In genomic region chr11:35204084-35204483, GRCm38 (mm10) we compare ENCODE assay signal across 15 mouse cellular contexts.
DNase-seq lines count a peak whose midpoint lies in the region; ATAC-seq and TF ChIP-seq lines count a peak whose summit lies in the region.
"Had no signal": no experiment of that assay in that cellular context is flagged by ENCODE, and none has a peak within 500 bp of the region (broad histone marks: within the 10 kb centered on the region; RNA-seq: fewer than 3 reads in every experiment).

No protein-coding gene starts in this region.

- intact Hi-C loops in gastrocnemius, adult 2 months (cut with DNase I): no loop called here

- H3K27me3 ChIP-seq in kidney, embryonic 14.5 days (ENCODE audit: control insufficient read depth, insufficient read depth, low read length): no peaks in the 10 kb centered on the region; the same call in 1 of the 2 replicates
- no peaks in the 10 kb centered on the region for H3K27me3 ChIP-seq in hindbrain, embryonic 16.5 days (replicated peaks; ENCODE audit: control insufficient read depth, insufficient read depth, low read length)
- peaks cover 18% of the 10 kb centered on the region for H3K27me3 ChIP-seq in neural tube, embryonic 15.5 days (replicated peaks)
- H3K27me3 ChIP-seq: embryonic facial prominence, embryonic 13.5 days had no signal

- H3K4me1 ChIP-seq in kidney, embryonic 14.5 days (ENCODE audit: control insufficient read depth, insufficient read depth, low read length): peaks cover 29% of the 10 kb centered on the region
- peaks cover 6% of the 10 kb centered on the region for H3K4me1 ChIP-seq in hindbrain, embryonic 16.5 days (ENCODE audit: control insufficient read depth, insufficient read depth, low read depth, low read length)
- H3K4me1 ChIP-seq in neural tube, embryonic 15.5 days: peaks cover 32% of the 10 kb centered on the region
- H3K4me1 ChIP-seq: liver, embryonic 15.5 days had no signal

- no peak overlapping the region for H3K4me2 ChIP-seq in kidney, embryonic 14.5 days (replicated peaks; ENCODE audit: low read depth, low read length)
- no peak overlapping the region for H3K4me2 ChIP-seq in hindbrain, embryonic 16.5 days (ENCODE audit: low read length)
- peak overlapping the region; percentile 32 for H3K4me2 ChIP-seq in neural tube, embryonic 15.5 days
- H3K4me2 ChIP-seq: embryonic facial prominence, embryonic 13.5 days; liver, embryonic 15.5 days had no signal

- DNase-seq in kidney, postnatal 14 days: no peak
- DNase-seq in testis, postnatal 14 days (ENCODE audit: low spot score): peak; percentile 62
- DNase-seq in testis, postnatal 10 days (ENCODE audit: low spot score): no peak
- DNase-seq in gastrocnemius, adult 2 months: no peak
- DNase-seq in thymus, postnatal 25 days: no peak
- DNase-seq: cerebellum, adult 11-12 months; heart, adult 11 months; layer of hippocampus, adult 9-11 months; right cerebral cortex, postnatal 4 days had no signal

- peak; percentile 55; the same call in 1 of the 2 replicates for ATAC-seq in kidney, embryonic 14.5 days (ENCODE audit: low FRiP score, low TSS enrichment)
- peak; percentile 37; the same call in 1 of the 2 replicates for ATAC-seq in hindbrain, embryonic 16.5 days
- ATAC-seq in neural tube, embryonic 15.5 days (ENCODE audit: low FRiP score): peak; percentile 74
- ATAC-seq: intestine, embryonic 16.5 days had no signal

- no peak overlapping the region for H3K4me3 ChIP-seq in kidney, embryonic 14.5 days (ENCODE audit: low read length)
- H3K4me3 ChIP-seq in hindbrain, embryonic 16.5 days (ENCODE audit: low read length): no peak overlapping the region
- no peak overlapping the region for H3K4me3 ChIP-seq in neural tube, embryonic 15.5 days (replicated peaks)
- H3K4me3 ChIP-seq in gastrocnemius, adult 2 months: no peak overlapping the region
- H3K4me3 ChIP-seq: embryonic facial prominence, embryonic 13.5 days; liver, embryonic 15.5 days had no signal

- no peak for TF ChIP-seq CTCF in gastrocnemius, adult 2 months (IDR thresholded peaks at IDR 0.05)

- no peaks in the 10 kb centered on the region for H3K9me3 ChIP-seq in kidney, embryonic 14.5 days (ENCODE audit: control insufficient read depth, low read length)
- H3K9me3 ChIP-seq in hindbrain, embryonic 16.5 days (ENCODE audit: control insufficient read depth, low read length): no peaks in the 10 kb centered on the region
- no peaks in the 10 kb centered on the region for H3K9me3 ChIP-seq in neural tube, embryonic 15.5 days (replicated peaks)
- H3K9me3 ChIP-seq: embryonic facial prominence, embryonic 13.5 days; liver, embryonic 15.5 days had no signal

- H3K27ac ChIP-seq in kidney, embryonic 14.5 days (ENCODE audit: low read depth, low read length): no peak overlapping the region
- no peak overlapping the region for H3K27ac ChIP-seq in hindbrain, embryonic 16.5 days (ENCODE audit: low read depth, low read length)
- H3K27ac ChIP-seq in neural tube, embryonic 15.5 days (replicated peaks): peak overlapping the region; percentile 28; the same call in 1 of the 2 replicates
- H3K27ac ChIP-seq in gastrocnemius, adult 2 months: no peak overlapping the region
- H3K27ac ChIP-seq: embryonic facial prominence, embryonic 13.5 days; liver, embryonic 15.5 days had no signal

- 6% methylated on average over 9 of the region's 9 CpGs for WGBS in kidney, embryonic 14.5 days
- WGBS in hindbrain, embryonic 16.5 days: 28% methylated on average over 9 of the region's 9 CpGs
- 2% methylated on average over 9 of the region's 9 CpGs for whole genome bisulfite sequencing in neural tube, embryonic 15.5 days

- no peaks in the 10 kb centered on the region for H3K36me3 ChIP-seq in kidney, embryonic 14.5 days (ENCODE audit: control insufficient read depth, insufficient read depth, low read length)
- no peaks in the 10 kb centered on the region for H3K36me3 ChIP-seq in hindbrain, embryonic 16.5 days (ENCODE audit: control insufficient read depth, insufficient read depth, low read length)
- H3K36me3 ChIP-seq in neural tube, embryonic 15.5 days: no peaks in the 10 kb centered on the region
- H3K36me3 ChIP-seq: embryonic facial prominence, embryonic 13.5 days; liver, embryonic 15.5 days had no signal

- H3K9ac ChIP-seq in kidney, embryonic 14.5 days (ENCODE audit: low read depth, low read length): no peak overlapping the region
- H3K9ac ChIP-seq in hindbrain, embryonic 16.5 days (ENCODE audit: low read depth, low read length): no peak overlapping the region
- H3K9ac ChIP-seq in neural tube, embryonic 15.5 days (replicated peaks): no peak overlapping the region
- H3K9ac ChIP-seq: embryonic facial prominence, embryonic 13.5 days; liver, embryonic 15.5 days had no signal
